Mouse (Mus musculus): ENCODE data around the gene A430033K04Rik. TPM values are rescaled to one million over a fixed set of nuclear protein-coding genes. Genes with fewer than 3 reads are reported as not detected.

A430033K04Rik gene
- total RNA-seq (2021): 10 to 100 TPM; 15.2 to 16.5 TPM
- long read RNA-seq, transcript A430033K04Rik-202 (4 exons, 3,038 nt): major isoform, 12 of 15 reads
- long read RNA-seq, partial matches to known transcripts: 0 of 15 reads
- long read RNA-seq, other reads (novel, unspliced or antisense): 2 of 15 reads

- peak; percentile 94 to 98 for DNase-seq (ENCODE audit: low spot score in 2 of 2)
Measured at GRCm38 (mm10) chr5:138622645-138623477, at the start of gene A430033K04Rik. TSS of gene A430033K04Rik (plus strand) at chr5:138622859.

- DNase-seq (ENCODE audit: low spot score in 2 of 2): no peak
Measured at GRCm38 (mm10) chr5:138587396-138587795, 35.3 kb upstream of the A430033K04Rik start.

- DNase-seq (ENCODE audit: low spot score in 2 of 2): no peak
Measured at GRCm38 (mm10) chr5:138618353-138618752, 4.3 kb upstream of the A430033K04Rik start.

GRCm38 (mm10) chr5:138619211-138620128 is 3.2 kb upstream of the A430033K04Rik start, which contains the start of gene Zfp68:
TSS of gene Zfp68 (minus strand) at chr5:138619761.
- peak; percentile 91 to 98 for DNase-seq (ENCODE audit: low spot score in 2 of 2)

- no peak for DNase-seq (ENCODE audit: low spot score in 2 of 2)
Measured at GRCm38 (mm10) chr5:138620836-138621235, 1.8 kb upstream of the A430033K04Rik start.

GRCm38 (mm10) chr5:138623478-138623875 is 818 bp downstream of the A430033K04Rik start:
- no peak for DNase-seq (ENCODE audit: low spot score in 2 of 2)

- DNase-seq (ENCODE audit: low spot score in 2 of 2): no peak
Measured at GRCm38 (mm10) chr5:138636486-138636885, 13.8 kb downstream of the A430033K04Rik start.

- no peak for DNase-seq (ENCODE audit: low spot score in 2 of 2)
Measured at GRCm38 (mm10) chr5:138641081-138641480, 18.4 kb downstream of the A430033K04Rik start.

GRCm38 (mm10) chr5:138641761-138642160 is 19.1 kb downstream of the A430033K04Rik start:
- DNase-seq (ENCODE audit: low spot score in 2 of 2): no peak

- no peak for DNase-seq (ENCODE audit: low spot score in 2 of 2)
Measured at GRCm38 (mm10) chr5:138652911-138653310, 30.3 kb downstream of the A430033K04Rik start.

GRCm38 (mm10) chr5:138656477-138657156 is 34.0 kb downstream of the A430033K04Rik start:
- peak; percentile 5 to 60 for DNase-seq (ENCODE audit: low spot score in 2 of 2)

- no peak for DNase-seq (ENCODE audit: low spot score in 2 of 2)
Measured at GRCm38 (mm10) chr5:138657407-138657806, 34.7 kb downstream of the A430033K04Rik start.

- DNase-seq (ENCODE audit: low spot score in 2 of 2): peak; percentile 4 to 58
Measured at GRCm38 (mm10) chr5:138657854-138658253, 35.2 kb downstream of the A430033K04Rik start.

- peak; percentile 7 to 17 for DNase-seq (ENCODE audit: low spot score in 2 of 2)
Measured at GRCm38 (mm10) chr5:138658922-138659321, 36.3 kb downstream of the A430033K04Rik start.

- no peak for DNase-seq (ENCODE audit: low spot score in 2 of 2)
Measured at GRCm38 (mm10) chr5:138683023-138683766, 60.5 kb downstream of the A430033K04Rik start.

- no peak for DNase-seq (ENCODE audit: low spot score in 2 of 2)
Measured at GRCm38 (mm10) chr5:138683821-138684220, 61.2 kb downstream of the A430033K04Rik start.

- DNase-seq (ENCODE audit: low spot score in 2 of 2): no peak
Measured at GRCm38 (mm10) chr5:138687453-138687852, 64.8 kb downstream of the A430033K04Rik start.

- DNase-seq (ENCODE audit: low spot score in 2 of 2): no peak
Measured at GRCm38 (mm10) chr5:138689254-138689653, 66.6 kb downstream of the A430033K04Rik start.

GRCm38 (mm10) chr5:138692936-138693570 is 70.4 kb downstream of the A430033K04Rik start:
- DNase-seq (ENCODE audit: low spot score in 2 of 2): no peak

GRCm38 (mm10) chr5:138694036-138694435 is 71.4 kb downstream of the A430033K04Rik start:
- DNase-seq (ENCODE audit: low spot score in 2 of 2): peak in 1 of 2 experiments; percentile 6

All from layer of hippocampus, adult 18-20 months (tissue).